Mouse (Mus musculus) MEL (cell line): ENCODE measurements at regions not wholly inside any gene's neighbourhood (a gene's known extent, or its start where the extent isn't known, plus 50 kb on each side); places are given as distances from the start of the nearest gene placed in this dataset.

Experiments
- DNase-seq: peaks from one replicate; pipeline ENCODE4 v3.0.0; 2011; ENCODE audit warnings: low read depth, low spot score
- H3K27ac ChIP-seq: 2 replicates; pipeline ENCODE4 v1.5.1; 2012; ENCODE audit warnings: low read depth, mild to moderate bottlenecking, control low read depth, low read length, moderate library complexity; ENCODE audit not compliant: control insufficient read depth
- H3K27me3 ChIP-seq, 2 experiments: fragments of 150-350 bp in 1 of 2; sonication (generic) in 1 of 2; 2 replicates each; pipeline ENCODE4 v1.6.1; 2012; ENCODE audit warnings: low read length in 2 of 2, mild to moderate bottlenecking in 2 of 2, improper control_type of control experiment in 1 of 2, moderate library complexity in 1 of 2; ENCODE audit not compliant: insufficient read depth in 2 of 2, control insufficient read depth in 1 of 2
- H3K36me3 ChIP-seq, 2 experiments: 2 replicates each; pipeline ENCODE4 v1.6.1; 2012 to 2014; ENCODE audit warnings: low read length in 2 of 2, improper control_type of control experiment in 1 of 2, inconsistent platforms in 1 of 2, mild to moderate bottlenecking in 1 of 2; ENCODE audit not compliant: insufficient read depth in 2 of 2, control insufficient read depth in 1 of 2
- H3K4me1 ChIP-seq, 2 experiments: fragments of 150-350 bp in 1 of 2; sonication (generic) in 1 of 2; 2 replicates each; pipeline ENCODE4 v1.6.1; 2012; ENCODE audit warnings: low read length in 2 of 2, improper control_type of control experiment in 1 of 2, mild to moderate bottlenecking in 1 of 2; ENCODE audit not compliant: insufficient read depth in 2 of 2, control insufficient read depth in 1 of 2
- H3K4me3 ChIP-seq, 2 experiments: fragments of 150-350 bp in 1 of 2; sonication (generic) in 1 of 2; 2 replicates each; pipeline ENCODE4 v1.5.1; 2012; ENCODE audit warnings: low read depth in 2 of 2, low read length in 2 of 2, mild to moderate bottlenecking in 2 of 2, moderate library complexity in 2 of 2, control low read depth in 1 of 2, improper control_type of control experiment in 1 of 2; ENCODE audit not compliant: control insufficient read depth in 1 of 2, insufficient read depth in 1 of 2
- H3K79me2 ChIP-seq: 2 replicates; pipeline ENCODE4 v1.6.1; 2012; ENCODE audit warnings: mild to moderate bottlenecking, low read length, moderate library complexity; ENCODE audit not compliant: control insufficient read depth, poor library complexity, insufficient read depth
- H3K9ac ChIP-seq: 2 replicates; pipeline ENCODE4 v1.6.1; 2012; ENCODE audit warnings: low read depth, mild to moderate bottlenecking, control low read depth, low read length, moderate library complexity; ENCODE audit not compliant: control insufficient read depth, poor library complexity, severe bottlenecking
- H3K9me3 ChIP-seq: fragments of 150-350 bp; sonication (generic); replicated peaks from 2 replicates; pipeline ENCODE4 v1.6.1; 2012; ENCODE audit warnings: mild to moderate bottlenecking, low read length, improper control_type of control experiment, moderate library complexity; ENCODE audit not compliant: insufficient read depth
- BHLHE40 ChIP-seq: IDR thresholded peaks from 2 replicates; pipeline ENCODE4 v1.6.1; 2012; ENCODE audit warnings: low read depth, mild to moderate bottlenecking, inconsistent platforms, low read length, improper control_type of control experiment, borderline replicate concordance
- CHD1 ChIP-seq: IDR thresholded peaks from 2 replicates; pipeline ENCODE4 v1.6.1; 2012; ENCODE audit warnings: low read depth, mild to moderate bottlenecking, inconsistent platforms, low read length, improper control_type of control experiment
- CHD2 ChIP-seq: IDR thresholded peaks from 2 replicates; pipeline ENCODE4 v1.6.1; 2011; ENCODE audit warnings: low read length, improper control_type of control experiment
- CTCF ChIP-seq, 3 experiments: IDR thresholded peaks in 2 of 3; conservative IDR thresholded peaks in 1 of 3; 2 replicates each; pipeline ENCODE4 v1.5.1; 2011 to 2012; ENCODE audit warnings: low read length in 3 of 3, low read depth in 2 of 3, mild to moderate bottlenecking in 2 of 3, improper control_type of control experiment in 1 of 3, inconsistent platforms in 1 of 3, mixed read lengths in 1 of 3, moderate library complexity in 1 of 3; ENCODE audit not compliant: control insufficient read depth in 1 of 3, insufficient read depth in 1 of 3, poor library complexity in 1 of 3, severe bottlenecking in 1 of 3
- E2F4 ChIP-seq: IDR thresholded peaks from 2 replicates; pipeline ENCODE4 v1.6.1; 2011; ENCODE audit warnings: low read depth, low read length, improper control_type of control experiment, borderline replicate concordance
- ETS1 ChIP-seq: IDR thresholded peaks from 2 replicates; pipeline ENCODE4 v1.6.1; 2012; ENCODE audit warnings: low read depth, mild to moderate bottlenecking, inconsistent platforms, low read length, improper control_type of control experiment, moderate library complexity
- GABPA ChIP-seq: IDR thresholded peaks from 2 replicates; pipeline ENCODE4 v1.6.1; 2012; ENCODE audit warnings: low read depth, mild to moderate bottlenecking, inconsistent platforms, low read length, improper control_type of control experiment, moderate library complexity
- KAT2A ChIP-seq: conservative IDR thresholded peaks from 2 replicates; pipeline ENCODE4 v1.6.1; 2012; ENCODE audit warnings: low read depth, low read length, improper control_type of control experiment, inconsistent platforms
- MAFK ChIP-seq: IDR thresholded peaks from 2 replicates; pipeline ENCODE4 v1.6.1; 2011; ENCODE audit warnings: low read depth, mild to moderate bottlenecking, low read length, improper control_type of control experiment, borderline replicate concordance
- MEF2A ChIP-seq: IDR thresholded peaks from 2 replicates; pipeline ENCODE4 v1.6.1; 2014; ENCODE audit warnings: low read depth, mild to moderate bottlenecking, inconsistent platforms, low read length, improper control_type of control experiment; ENCODE audit not compliant: poor library complexity, insufficient replicate concordance, severe bottlenecking; ENCODE audit errors: extremely low read depth
- MYB ChIP-seq: IDR thresholded peaks from 2 replicates; pipeline ENCODE4 v1.6.1; 2011; ENCODE audit warnings: mild to moderate bottlenecking, low read depth, low read length, improper control_type of control experiment
- MYC ChIP-seq: IDR thresholded peaks from 2 replicates; pipeline ENCODE4 v1.6.1; 2011; ENCODE audit warnings: low read depth, mild to moderate bottlenecking, low read length, improper control_type of control experiment, moderate library complexity
- NELFE ChIP-seq: IDR thresholded peaks from 2 replicates; pipeline ENCODE4 v1.6.1; 2011; ENCODE audit warnings: low read depth, low read length, improper control_type of control experiment
- NRF1 ChIP-seq: IDR thresholded peaks from 2 replicates; pipeline ENCODE4 v1.6.1; 2014; ENCODE audit warnings: low read depth, mild to moderate bottlenecking, inconsistent platforms, low read length, improper control_type of control experiment, moderate library complexity; ENCODE audit not compliant: poor library complexity, insufficient read depth, severe bottlenecking
- POLR2A ChIP-seq, 2 experiments: IDR thresholded peaks; 2 replicates each; pipeline ENCODE4 v1.6.1; 2011 to 2012; ENCODE audit warnings: low read length in 2 of 2, mild to moderate bottlenecking in 2 of 2, control low read depth in 1 of 2, improper control_type of control experiment in 1 of 2, low read depth in 1 of 2, moderate library complexity in 1 of 2; ENCODE audit not compliant: control insufficient read depth in 1 of 2, insufficient read depth in 1 of 2, poor library complexity in 1 of 2
- POLR2AphosphoS2 ChIP-seq: IDR thresholded peaks from 2 replicates; pipeline ENCODE4 v1.6.1; 2011; ENCODE audit warnings: low read length, improper control_type of control experiment
- POLR2AphosphoS5 ChIP-seq: IDR thresholded peaks from 2 replicates; pipeline ENCODE4 v1.6.1; 2012; ENCODE audit warnings: low read depth, borderline replicate concordance, mild to moderate bottlenecking, inconsistent platforms, low read length, moderate library complexity, mixed read lengths
- RAD21 ChIP-seq: IDR thresholded peaks from 2 replicates; pipeline ENCODE4 v1.6.1; 2011; ENCODE audit warnings: mild to moderate bottlenecking, low read depth, low read length, improper control_type of control experiment
- RCOR1 ChIP-seq: IDR thresholded peaks from 2 replicates; pipeline ENCODE4 v1.6.1; 2012; ENCODE audit warnings: low read depth, mild to moderate bottlenecking, inconsistent platforms, low read length, improper control_type of control experiment
- TCF12 ChIP-seq: IDR thresholded peaks from 2 replicates; pipeline ENCODE4 v1.6.1; 2014; ENCODE audit warnings: low read depth, mild to moderate bottlenecking, inconsistent platforms, low read length, improper control_type of control experiment, moderate library complexity
- USF1 ChIP-seq: IDR thresholded peaks from 2 replicates; pipeline ENCODE4 v1.6.1; 2014; ENCODE audit warnings: low read depth, mild to moderate bottlenecking, inconsistent platforms, low read length, improper control_type of control experiment, moderate library complexity
- USF2 ChIP-seq, 2 experiments: IDR thresholded peaks; 2 replicates each; pipeline ENCODE4 v1.6.1; 2011 to 2012; ENCODE audit warnings: improper control_type of control experiment in 2 of 2, low read length in 2 of 2, borderline replicate concordance in 1 of 2, inconsistent platforms in 1 of 2, low read depth in 1 of 2, mild to moderate bottlenecking in 1 of 2; ENCODE audit not compliant: insufficient read depth in 1 of 2
- ZMIZ1 ChIP-seq: IDR thresholded peaks from 2 replicates; pipeline ENCODE4 v1.6.1; 2012; ENCODE audit warnings: low read depth, mild to moderate bottlenecking, inconsistent platforms, low read length, improper control_type of control experiment, moderate library complexity
- ZNF384 ChIP-seq: IDR thresholded peaks from 2 replicates; pipeline ENCODE4 v1.6.1; 2012; ENCODE audit warnings: low read depth, mild to moderate bottlenecking, inconsistent platforms, low read length, improper control_type of control experiment

GRCm38 (mm10) chr13:35564006-35564405 lies 95.6 kb upstream of the Cdyl start:
- no peaks in the 10 kb centered on the region for H3K27me3 ChIP-seq
- H3K9ac ChIP-seq, result no peak overlapping the region
- no peak overlapping the region for H3K4me3 ChIP-seq
- DNase-seq, result no peak
- H3K9me3 ChIP-seq, result no peaks in the 10 kb centered on the region
- H3K27ac ChIP-seq, result no peak overlapping the region
- H3K36me3 ChIP-seq, result no peaks in the 10 kb centered on the region
- H3K4me1 ChIP-seq, result no peaks in the 10 kb centered on the region
- H3K79me2 ChIP-seq, result no peaks in the 10 kb centered on the region
- TF ChIP-seq NRF1, result no peak
- TF ChIP-seq USF2 (IDR thresholded peaks at IDR 0.05; ENCODE audit: borderline replicate concordance in 1 of 2, insufficient read depth in 1 of 2, low read depth in 1 of 2, low read length in 2 of 2), result no peak

DNA sequence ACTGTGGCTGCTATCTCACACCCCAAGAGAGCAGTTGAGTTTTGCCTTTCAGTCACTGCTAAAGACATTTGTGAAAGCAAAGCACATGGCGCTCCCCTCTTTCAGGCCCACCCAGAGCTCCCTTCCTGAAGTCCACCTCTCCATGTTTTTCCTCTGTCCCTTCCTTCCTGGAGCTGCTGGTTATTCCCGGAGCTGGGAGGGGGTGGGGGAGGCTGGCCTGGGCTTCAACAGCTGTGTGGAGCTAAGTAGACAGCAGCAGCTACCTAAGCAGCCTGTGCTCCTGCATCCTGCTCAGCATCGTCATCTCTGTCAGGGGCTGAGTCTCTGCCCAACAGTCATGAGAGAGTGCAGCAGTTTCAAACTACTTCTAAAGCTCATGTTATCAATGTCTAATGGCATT lies 78.0 kb upstream of the Cdyl start:
- Histone ChIP-seq H3K27ac (no peak overlapping the region), H3K79me2 (no peaks in the 10 kb centered on the region), H3K9me3 (no peaks in the 10 kb centered on the region), H3K9ac (no peak overlapping the region), H3K4me1 (no peaks in the 10 kb centered on the region), H3K36me3 (no peaks in the 10 kb centered on the region), H3K27me3 (no peaks in the 10 kb centered on the region), H3K4me3 (no peak overlapping the region)
- TF ChIP-seq GABPA (no peak), MYB (no peak), CHD2 (no peak), CHD1 (no peak), MAFK (no peak), POLR2A (IDR thresholded peaks at IDR 0.05; ENCODE audit: control insufficient read depth in 1 of 2, insufficient read depth in 1 of 2, low read depth in 1 of 2, low read length in 2 of 2, poor library complexity in 1 of 2) (no peak), E2F4 (no peak), RCOR1 (no peak), TCF12 (no peak), NELFE (no peak), ZNF384 (no peak), POLR2AphosphoS5 (no peak)
- DNase-seq, result no peak

DNA sequence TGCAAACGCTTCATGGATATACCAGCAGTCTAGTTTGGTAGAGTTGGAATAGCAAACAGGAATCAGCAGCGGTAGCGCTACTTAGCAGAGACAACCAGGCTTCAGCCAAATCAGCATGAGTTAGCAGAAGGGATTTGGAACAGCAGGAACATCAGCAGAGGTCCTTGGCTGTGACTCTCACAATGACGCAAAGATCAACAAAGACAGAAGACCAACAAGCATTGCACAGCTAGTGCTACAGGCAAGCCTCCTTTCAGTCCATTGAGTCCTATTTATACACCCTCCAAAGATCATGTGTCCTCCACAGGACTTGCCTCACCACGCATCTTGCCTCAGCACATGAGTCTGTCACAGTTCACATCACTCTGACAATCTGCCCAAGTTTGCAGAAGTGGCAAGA lies 61.6 kb upstream of the Cdyl start:
- DNase-seq, result no peak
- TF ChIP-seq CTCF (IDR thresholded peaks at IDR 0.05 in 2 of 3, conservative IDR thresholded peaks at IDR 0.05 in 1 of 3; ENCODE audit: control insufficient read depth in 1 of 3, insufficient read depth in 1 of 3, low read depth in 2 of 3, low read length in 3 of 3, poor library complexity in 1 of 3, severe bottlenecking in 1 of 3) (no peak), BHLHE40 (no peak), MYC (no peak), POLR2AphosphoS2 (no peak), MAFK (no peak), ETS1 (no peak), RAD21 (no peak), USF2 (IDR thresholded peaks at IDR 0.05; ENCODE audit: borderline replicate concordance in 1 of 2, insufficient read depth in 1 of 2, low read depth in 1 of 2, low read length in 2 of 2) (no peak), KAT2A (no peak), ZMIZ1 (no peak), USF1 (no peak), MEF2A (no peak)
- TF ChIP-seq, all 39 proteins: peak for 0
- no peak overlapping the region for H3K27ac ChIP-seq
- H3K4me1 ChIP-seq, result no peaks in the 10 kb centered on the region
- H3K4me3 ChIP-seq, result no peak overlapping the region
- no peaks in the 10 kb centered on the region for H3K9me3 ChIP-seq
- H3K9ac ChIP-seq, result no peak overlapping the region
- no peaks in the 10 kb centered on the region for H3K79me2 ChIP-seq
- H3K27me3 ChIP-seq, result no peaks in the 10 kb centered on the region
- no peaks in the 10 kb centered on the region for H3K36me3 ChIP-seq
